Mouse (Mus musculus) cerebral cortex, adult 2 months (tissue): ENCODE measurements around the gene Ncoa6.

Source experiments
- WGBS: fragments of 180-500 bp; shearing (Covaris S2); methylation state at CpG from one replicate; pipeline ENCODE4 v1.1.7; 2018; 5-methylcytosine and 5-hydroxymethylcytosine counted together

Ncoa6 gene

GRCm38 (mm10) chr2:155442916-155443315 is 30.8 kb downstream of the Ncoa6 start:
- 82% methylated on average over 4 of the region's 4 CpGs for WGBS

- WGBS: 52% methylated on average over 2 of the region's 2 CpGs
Observed at GRCm38 (mm10) chr2:155420911-155421310, 52.8 kb downstream of the Ncoa6 start.

- WGBS: 82% methylated on average over 1 of the region's 1 CpGs
Observed at GRCm38 (mm10) chr2:155404635-155405034, 69.1 kb downstream of the Ncoa6 start.

- 94% methylated on average over 4 of the region's 4 CpGs for WGBS
Observed at GRCm38 (mm10) chr2:155401926-155402325, 71.8 kb downstream of the Ncoa6 start.

- 79% methylated on average over 5 of the region's 5 CpGs for WGBS
Observed at GRCm38 (mm10) chr2:155394586-155394985, 79.1 kb downstream of the Ncoa6 start.

- WGBS: 62% methylated on average over 2 of the region's 2 CpGs
Observed at GRCm38 (mm10) chr2:155388573-155388972, 85.1 kb downstream of the Ncoa6 start.

GRCm38 (mm10) chr2:155387052-155387451 is 86.6 kb downstream of the Ncoa6 start:
- WGBS: 56% methylated on average over 4 of the region's 4 CpGs

GRCm38 (mm10) chr2:155386534-155386899 is 87.2 kb downstream of the Ncoa6 start:
- 21% methylated on average over 27 of the region's 27 CpGs for WGBS

- 54% methylated on average over 18 of the region's 18 CpGs for WGBS
Observed at GRCm38 (mm10) chr2:155385731-155386533, 87.8 kb downstream of the Ncoa6 start.

GRCm38 (mm10) chr2:155385090-155385489 is 88.6 kb downstream of the Ncoa6 start:
- 13% methylated on average over 7 of the region's 7 CpGs for WGBS

- 44% methylated on average over 2 of the region's 2 CpGs for WGBS
Observed at GRCm38 (mm10) chr2:155382791-155383438, 90.8 kb downstream of the Ncoa6 start.

- WGBS: 7% methylated on average over 6 of the region's 6 CpGs
Observed at GRCm38 (mm10) chr2:155382332-155382700, 91.4 kb downstream of the Ncoa6 start.

GRCm38 (mm10) chr2:155381643-155382331 is 91.9 kb downstream of the Ncoa6 start:
- WGBS: under 1% methylated on average over 68 of the region's 68 CpGs

GRCm38 (mm10) chr2:155381060-155381437 is 92.6 kb downstream of the Ncoa6 start:
- under 1% methylated on average over 11 of the region's 11 CpGs for WGBS

- 54% methylated on average over 8 of the region's 8 CpGs for WGBS
Observed at GRCm38 (mm10) chr2:155380261-155381059, 93.2 kb downstream of the Ncoa6 start, which contains the start of gene Trp53inp2. TSS of gene Trp53inp2 (plus strand) at chr2:155381059.

GRCm38 (mm10) chr2:155376191-155376590 is 97.5 kb downstream of the Ncoa6 start:
- 91% methylated on average over 10 of the region's 10 CpGs for WGBS

- WGBS: 87% methylated on average over 1 of the region's 1 CpGs
Observed at GRCm38 (mm10) chr2:155373886-155374285, 99.8 kb downstream of the Ncoa6 start.

GRCm38 (mm10) chr2:155373302-155373701 is 100.4 kb downstream of the Ncoa6 start:
- WGBS: 79% methylated on average over 1 of the region's 1 CpGs

GRCm38 (mm10) chr2:155372451-155372850 is 101.2 kb downstream of the Ncoa6 start:
- WGBS: 70% methylated on average over 4 of the region's 4 CpGs

GRCm38 (mm10) chr2:155369333-155369883 is 104.3 kb downstream of the Ncoa6 start:
- 52% methylated on average over 7 of the region's 7 CpGs for whole genome bisulfite sequencing

- WGBS: 71% methylated on average over 7 of the region's 7 CpGs
Observed at GRCm38 (mm10) chr2:155367635-155368284, 105.9 kb downstream of the Ncoa6 start.
